Mouse (Mus musculus) skeletal muscle tissue, adult 2 months (tissue): ENCODE data around the gene Usp40.
"Not testable (repeated sequence)": the region's sequence is repeated elsewhere in the genome, so short reads cannot be mapped to it uniquely, and the experiment has no call there.

Source experiments
- DNase-seq: peaks from one replicate; pipeline ENCODE4 v3.0.0-alpha.2; 2012; ENCODE audit warnings: low read depth, low spot score

The Usp40 gene

GRCm38 (mm10) chr1:88008211-88008697, at the start of gene Usp40:
Gene Usp40 (minus strand): TSS chr1:88008551.
- peak; percentile 46 for DNase-seq

DNA sequence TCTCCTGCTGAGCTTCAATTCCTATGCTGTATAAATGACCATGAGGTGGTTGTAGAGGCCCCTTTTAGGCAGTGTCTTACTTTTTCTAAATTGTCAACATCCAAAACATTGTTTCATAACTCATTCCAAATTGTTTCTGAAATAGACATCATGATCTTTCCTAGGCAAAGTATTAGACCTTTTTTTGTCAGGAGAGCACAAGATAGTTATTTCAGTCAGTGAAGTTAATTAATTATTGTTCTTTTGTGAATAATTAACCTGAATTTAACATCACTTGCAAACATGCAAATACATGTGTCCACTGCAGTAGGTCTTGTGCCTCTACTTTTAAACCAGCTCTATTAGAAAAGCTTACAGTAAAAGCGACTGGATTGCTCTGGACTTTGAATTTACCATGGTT, 46.7 kb upstream of the Usp40 start, which contains the start of gene Ugt1a10:
Gene Ugt1a10 (plus strand): TSS at position 301 of the 400 bp plus-strand sequence.
- no peak for DNase-seq

GRCm38 (mm10) chr1:88047408-88047807, 39.1 kb upstream of the Usp40 start:
- DNase-seq, result not testable (repeated sequence)

GRCm38 (mm10) chr1:88044832-88045437, 36.6 kb upstream of the Usp40 start:
- not testable (repeated sequence) for DNase-seq

- not testable (repeated sequence) for DNase-seq
Observed at GRCm38 (mm10) chr1:88043044-88043443, 34.7 kb upstream of the Usp40 start.

DNA sequence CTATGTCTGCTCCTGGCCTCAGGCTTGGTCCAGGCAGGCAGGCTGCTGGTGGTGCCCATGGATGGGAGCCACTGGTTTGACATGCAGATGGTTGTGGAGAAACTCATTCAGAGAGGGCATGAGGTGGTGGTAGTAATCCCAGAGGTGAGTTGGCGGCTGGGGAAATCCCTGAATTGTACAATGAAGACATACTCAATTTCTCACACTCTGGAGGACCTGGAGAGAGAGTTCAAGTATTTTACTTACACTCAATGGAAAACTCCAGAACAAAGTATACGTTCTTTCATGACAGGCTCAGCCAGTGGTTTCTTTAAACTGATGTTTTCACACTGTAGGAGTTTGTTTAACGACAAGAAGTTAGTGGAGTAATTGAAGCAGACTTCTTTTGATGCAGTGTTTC, 16.9 kb upstream of the Usp40 start:
- DNase-seq, result not testable (repeated sequence)

DNA sequence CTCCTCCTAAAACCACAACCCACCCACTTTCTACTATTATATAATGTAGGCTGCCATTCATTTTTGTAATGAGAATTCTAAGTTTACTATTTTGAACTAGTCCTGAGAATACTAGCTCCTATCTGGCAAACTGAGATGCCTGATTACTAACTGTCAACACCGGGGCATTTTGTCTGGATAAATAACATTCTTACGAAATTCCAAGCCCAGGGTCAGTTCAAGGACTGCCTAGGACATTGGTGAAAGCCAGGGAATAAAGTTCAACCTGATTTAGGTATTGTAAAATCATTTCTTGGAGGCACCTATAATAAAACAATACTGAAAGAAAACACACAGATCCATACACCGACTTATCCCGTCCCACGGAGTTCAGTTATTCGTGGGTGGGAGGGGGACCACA, 7.0 kb upstream of the Usp40 start:
- no peak for DNase-seq

GRCm38 (mm10) chr1:88014671-88015070, 6.3 kb upstream of the Usp40 start:
- no peak for DNase-seq

- no peak for DNase-seq
Observed at GRCm38 (mm10) chr1:88014194-88014593, 5.8 kb upstream of the Usp40 start.

GRCm38 (mm10) chr1:88013726-88014125, 5.4 kb upstream of the Usp40 start:
- no peak for DNase-seq

DNA sequence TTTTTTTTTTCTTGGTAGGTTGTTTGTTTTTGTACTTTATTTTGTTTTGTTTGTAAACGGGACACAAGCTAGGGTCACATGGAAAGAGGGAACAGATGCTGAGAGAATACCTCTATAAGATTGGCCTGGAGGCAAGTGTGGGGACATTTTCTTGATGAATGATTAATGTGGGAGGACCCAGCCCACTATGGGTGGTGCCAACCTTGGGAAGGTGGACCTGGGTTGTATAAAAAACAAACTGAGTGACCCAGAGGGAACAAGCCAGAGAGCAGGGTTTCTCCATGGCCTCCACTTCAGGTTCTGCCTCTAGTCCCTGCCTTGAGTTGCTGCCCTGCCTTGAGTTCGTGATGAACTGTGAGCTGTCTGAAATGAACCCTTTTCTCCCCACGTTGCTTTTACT, 1.2 kb upstream of the Usp40 start:
- DNase-seq, result no peak

DNA sequence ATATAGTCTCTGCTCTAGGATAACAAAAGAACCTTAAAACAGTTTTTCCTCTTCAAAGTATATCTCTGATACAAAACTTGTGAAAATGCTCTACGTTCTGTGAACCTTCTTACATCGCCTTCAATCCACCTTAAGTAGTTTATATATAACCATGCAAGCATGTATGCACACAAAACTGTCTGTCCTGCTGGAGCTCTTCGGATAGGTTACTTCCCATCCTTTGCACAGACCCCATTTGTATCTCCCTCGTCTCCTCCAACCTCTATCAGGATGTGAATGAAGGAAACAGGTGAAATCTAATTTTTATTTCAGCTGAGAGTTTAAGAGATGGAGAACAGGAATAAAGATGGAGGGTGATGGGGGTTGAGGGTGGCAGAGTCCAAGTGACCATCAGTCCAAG, 384 bp upstream of the Usp40 start:
- no peak for DNase-seq

GRCm38 (mm10) chr1:88007692-88008210, 600 bp downstream of the Usp40 start:
- no peak for DNase-seq

DNA sequence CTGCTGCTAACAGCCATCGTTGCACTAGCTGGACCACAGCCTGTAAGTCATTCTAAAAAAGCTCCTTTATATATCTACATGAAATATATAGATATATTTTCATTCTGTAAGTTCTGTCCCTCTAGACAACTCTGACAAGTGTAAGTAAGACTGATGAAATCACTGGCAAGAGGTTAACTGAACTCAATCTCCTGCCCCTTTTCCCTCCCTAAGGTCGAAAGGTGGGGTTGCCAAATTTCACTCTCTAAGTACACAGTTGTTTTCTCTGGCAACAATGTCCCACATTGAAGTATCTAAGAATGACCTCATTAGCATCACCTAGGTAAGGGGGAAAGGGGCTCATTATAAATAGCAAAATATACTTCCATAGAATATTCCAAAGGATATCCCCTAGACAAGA, 15.6 kb downstream of the Usp40 start:
- no peak for DNase-seq

DNA sequence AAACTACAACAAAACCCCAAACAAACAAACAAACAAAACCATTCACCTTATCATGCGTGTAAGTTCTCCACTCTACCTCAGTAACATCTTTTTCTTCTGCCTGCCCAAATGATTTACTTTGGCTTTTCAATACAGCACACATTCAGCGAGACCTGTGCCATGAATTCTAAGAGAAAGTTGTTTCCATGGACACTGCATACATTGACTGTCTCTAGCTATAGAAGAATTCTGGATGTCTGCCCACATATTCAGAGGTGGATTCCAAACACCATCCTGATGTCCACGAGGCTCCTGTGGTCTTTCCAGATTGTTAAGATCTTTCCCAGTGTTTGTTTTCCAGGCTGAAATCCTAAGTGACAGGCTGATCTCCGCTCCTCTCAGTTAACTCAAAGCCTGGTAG, 26.1 kb downstream of the Usp40 start:
- no peak for DNase-seq

- no peak for DNase-seq
Observed at GRCm38 (mm10) chr1:87970381-87970780, 38.0 kb downstream of the Usp40 start.

DNA sequence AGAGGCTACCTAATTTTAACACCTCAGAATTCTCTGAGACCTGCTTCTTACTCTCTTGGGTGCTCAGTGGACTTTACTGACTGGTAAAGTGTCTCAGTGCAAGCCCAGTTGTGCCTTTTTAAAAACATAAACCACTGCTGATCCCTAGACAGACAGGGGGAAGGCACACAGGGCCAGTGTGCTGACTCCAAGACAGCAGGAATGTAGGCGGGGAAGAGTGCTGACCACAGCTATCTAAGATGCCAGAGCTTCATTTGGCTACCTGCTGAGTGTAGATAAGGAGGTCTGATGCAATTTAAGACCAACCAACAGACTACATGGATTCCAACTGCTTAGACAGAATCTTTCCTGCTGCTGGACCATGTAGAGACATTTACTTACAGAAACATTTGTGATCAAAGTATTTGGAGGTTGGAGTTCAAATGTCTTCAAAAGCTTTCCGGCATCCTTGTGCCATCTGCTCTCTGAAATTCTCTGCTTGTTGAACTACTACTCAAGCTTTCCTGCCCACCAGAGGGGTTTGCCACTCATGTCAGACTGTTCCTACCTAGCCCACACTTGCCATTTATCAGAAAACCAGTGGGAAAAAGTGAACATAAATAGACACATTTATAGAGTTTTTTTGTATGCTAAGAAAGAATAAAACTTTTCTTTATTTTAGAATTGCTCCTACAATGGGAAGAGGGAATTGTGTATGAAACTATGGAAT, 46.7 kb downstream of the Usp40 start:
- peak; percentile 19 for DNase-seq

DNA sequence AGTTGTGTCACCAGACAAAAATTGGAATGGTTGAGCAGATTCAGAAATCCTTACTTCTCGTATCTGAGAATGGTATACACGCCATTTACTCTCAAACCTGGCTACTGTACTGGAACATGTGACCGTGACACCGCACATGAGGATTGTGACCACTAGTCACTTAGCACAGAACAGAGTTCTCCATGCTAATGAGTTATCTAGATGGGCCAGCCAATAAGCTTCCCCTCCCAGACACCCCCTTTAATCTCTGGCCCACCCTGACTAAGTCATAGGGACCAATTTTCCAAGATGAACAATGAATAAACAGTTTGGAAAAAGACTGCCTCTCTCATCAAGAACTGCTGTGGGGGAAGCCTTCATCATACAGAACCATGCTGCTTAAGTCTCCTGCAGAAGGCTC, 47.6 kb downstream of the Usp40 start:
- no peak for DNase-seq

GRCm38 (mm10) chr1:87959998-87960431, 48.3 kb downstream of the Usp40 start:
- no peak for DNase-seq

DNA sequence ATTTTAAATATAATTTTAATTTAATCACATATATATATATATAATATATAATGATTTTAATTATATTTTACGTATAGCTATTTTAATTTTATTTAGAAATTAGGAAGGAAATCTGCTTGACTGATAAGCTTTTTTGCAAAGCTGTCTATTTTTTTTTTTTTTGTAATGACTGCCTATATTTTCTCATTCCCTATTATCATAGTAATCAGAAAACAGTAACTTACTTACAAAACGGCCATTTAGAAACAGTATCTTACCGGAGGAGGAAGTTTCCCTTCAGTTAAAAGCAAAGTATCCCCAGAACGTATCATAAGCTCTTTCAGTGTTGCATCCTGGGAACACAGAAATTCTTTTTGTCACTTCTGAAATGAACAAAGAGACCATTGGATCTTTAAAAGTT, 48.8 kb downstream of the Usp40 start:
- no peak for DNase-seq

- no peak for DNase-seq
Observed at GRCm38 (mm10) chr1:87958931-87959330, 49.4 kb downstream of the Usp40 start.

DNA sequence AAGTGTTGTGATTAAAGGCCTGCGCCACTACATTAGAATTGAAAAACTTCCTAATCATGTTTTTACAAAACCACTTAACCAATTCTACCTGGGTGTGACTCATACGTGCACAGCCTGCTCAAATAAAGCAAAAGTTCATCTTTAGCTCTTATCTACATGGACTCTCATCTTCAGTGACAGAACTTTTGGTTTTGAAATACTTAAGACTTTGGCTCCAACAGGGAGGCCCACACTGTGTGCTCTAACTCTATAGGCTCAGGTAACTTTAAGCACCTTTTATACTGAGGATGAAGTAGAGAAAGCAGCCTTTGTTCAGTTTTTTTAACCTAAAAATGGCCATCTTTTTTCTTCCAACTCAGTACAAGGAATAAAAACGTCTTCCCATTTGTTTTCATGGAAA, 55.3 kb downstream of the Usp40 start:
- no peak for DNase-seq

DNA sequence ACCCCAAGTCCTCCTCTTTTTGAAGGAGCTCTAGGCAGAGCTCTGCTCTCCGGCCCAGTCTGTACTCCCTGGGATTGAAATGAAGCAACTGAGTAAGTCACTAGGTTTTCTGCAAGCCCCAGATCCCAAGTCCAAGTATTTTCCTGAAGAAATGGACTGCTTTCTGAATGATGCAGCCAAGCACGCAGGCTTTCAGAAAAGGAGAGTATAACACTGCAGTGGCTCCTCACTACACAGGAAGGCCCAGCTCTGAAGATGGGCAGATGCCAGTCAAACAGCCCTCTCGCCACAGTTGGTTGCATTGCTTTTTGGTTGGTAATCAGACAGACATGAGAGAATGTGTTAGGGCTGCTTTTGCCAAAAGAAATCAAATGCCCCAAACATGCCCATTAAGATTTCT, 56.7 kb downstream of the Usp40 start:
- DNase-seq, result no peak
